Mouse (Mus musculus) megakaryocyte, embryonic 14.5 days (primary cell): ENCODE measurements around the gene 8030474K03Rik.

Experiments
- FLI1 ChIP-seq: IDR thresholded peaks from 2 replicates; pipeline ENCODE4 v1.6.1; 2012; ENCODE audit warnings: low read length, inconsistent platforms, mixed read lengths
- GATA1 ChIP-seq: IDR thresholded peaks from 3 replicates; pipeline ENCODE4 v1.6.1; 2012; ENCODE audit warnings: mixed read lengths, low read length, inconsistent platforms, borderline replicate concordance

- TF ChIP-seq GATA1: no peak
- TF ChIP-seq FLI1: no peak
Observed at GRCm38 (mm10) chrX:101769478-101769877, 25.0 kb upstream of the 8030474K03Rik start.
